Mouse (Mus musculus): ENCODE measurements around the gene Heatr6. TPM values are rescaled to one million over a fixed set of nuclear protein-coding genes. Genes with fewer than 3 reads are reported as not detected.
A peak's percentile ranks its signal among the peaks of the same experiment; 100 is the strongest.

Gene Heatr6
- polyA plus RNA-seq (2015; fragmentation: Nextera tagmentation; extraction: Ambion mirVana), result 19.1 and 19.7 TPM in 2 replicates

DNA sequence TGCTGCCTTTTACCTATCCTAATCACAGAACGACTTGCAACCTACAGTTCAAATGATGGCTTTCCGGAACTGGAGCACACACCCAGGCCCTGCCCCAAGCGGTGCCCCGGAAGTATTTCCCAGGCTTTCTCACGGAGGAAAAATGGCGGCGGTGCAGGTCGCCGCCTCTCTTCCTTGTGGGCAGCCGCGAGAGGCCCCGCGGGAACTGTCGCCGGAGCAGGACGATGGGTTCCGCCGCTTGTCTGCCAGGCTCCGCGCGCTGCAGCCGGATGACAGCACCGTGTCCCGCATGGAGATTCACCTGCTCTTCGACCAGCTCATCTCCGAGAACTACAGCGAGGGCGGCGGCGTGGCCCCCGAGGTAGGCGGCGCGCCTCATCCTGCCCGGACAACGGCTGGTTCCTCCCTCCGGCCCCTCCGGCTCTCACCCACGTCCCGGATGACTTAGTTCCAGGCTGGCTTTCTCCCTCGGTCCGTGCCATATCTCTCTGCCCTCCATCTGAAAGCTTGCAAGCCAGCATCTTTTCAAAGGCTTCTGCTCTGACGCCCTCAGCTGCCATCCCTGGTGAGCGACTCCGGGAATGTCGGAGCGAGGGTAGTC is at the start of gene Heatr6:
Gene Heatr6, plus strand, starts transcription at position 116 of the 601 bp plus-strand sequence.
- under 1% methylated on average over 47 of the region's 47 CpGs for WGBS
- Histone ChIP-seq H3K4me2 (replicated peaks) (peak within 1 kb of the TSS; percentile 69), H3K4me1 (replicated peaks) (peaks cover 4% of the 10 kb centered on the region; the same call in 1 of the 2 replicates), H3K4me3 (replicated peaks) (peak within 1 kb of the TSS; percentile 79), H3K9me3 (no peaks in the 10 kb centered on the region), H3K9ac (peak within 1 kb of the TSS; percentile 80), H3K27me3 (replicated peaks) (0 out of 2 replicates have a peak, but pooled peaks cover 2% of the 10 kb centered on the region), H3K36me3 (peaks cover 10% of the 10 kb centered on the region; the same call in 1 of the 2 replicates), H3K27ac (peak within 1 kb of the TSS; percentile 84)
- ATAC-seq, result peak; percentile 98

DNA sequence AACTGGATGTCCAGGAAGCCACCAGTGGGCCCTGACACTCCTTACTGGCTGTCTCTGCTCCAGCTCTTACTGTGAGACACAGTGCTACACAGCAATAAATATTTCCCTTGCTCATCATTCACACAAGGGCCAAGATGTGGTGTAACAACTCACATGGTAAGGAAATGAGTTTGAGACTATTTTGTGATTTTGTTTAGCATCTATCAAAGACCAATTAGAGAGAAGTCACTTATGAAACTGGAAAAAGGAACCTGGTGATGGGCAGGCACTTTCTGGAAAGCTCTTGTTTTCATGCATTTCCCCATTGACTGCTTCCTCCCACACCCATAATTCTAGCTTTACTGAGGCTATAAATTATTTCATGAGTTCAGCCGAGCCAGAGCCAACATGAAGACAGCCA is 49.8 kb upstream of the Heatr6 start, which contains the start of gene Wfdc17:
Gene Wfdc17, plus strand, starts transcription at position 287 of the 400 bp plus-strand sequence.
- WGBS, result 24% methylated on average over 1 of the region's 1 CpGs
- Histone ChIP-seq H3K36me3 (no peaks in the 10 kb centered on the region), H3K4me2 (replicated peaks) (no peak within 1 kb of the TSS), H3K4me3 (replicated peaks) (no peak within 1 kb of the TSS), H3K9me3 (no peaks in the 10 kb centered on the region), H3K9ac (no peak within 1 kb of the TSS), H3K4me1 (replicated peaks) (no peaks in the 10 kb centered on the region), H3K27ac (no peak within 1 kb of the TSS), H3K27me3 (replicated peaks) (no peaks in the 10 kb centered on the region)
- ATAC-seq, result no peak

DNA sequence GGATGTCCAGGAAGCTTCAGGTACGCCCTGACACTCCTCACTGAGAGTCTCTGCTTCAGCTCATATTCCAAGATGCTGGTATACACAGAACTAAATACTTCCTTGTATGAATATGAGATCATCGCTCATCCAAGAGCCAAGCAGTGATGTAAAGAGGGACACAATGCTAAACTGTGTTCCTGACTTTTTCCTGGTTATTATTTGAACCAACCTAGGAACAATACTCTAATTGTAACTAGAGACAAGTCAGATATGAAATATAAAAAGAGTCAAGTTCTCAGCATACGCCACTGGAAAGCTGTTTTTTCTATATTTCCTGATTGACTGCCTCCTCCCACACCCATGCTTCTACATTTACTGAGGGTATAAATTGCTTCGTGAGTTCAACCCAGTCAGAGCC is 44.8 kb upstream of the Heatr6 start, which contains the start of gene Wfdc18:
Gene Wfdc18, plus strand, starts transcription at position 301 of the 400 bp plus-strand sequence.
- no peak within 1 kb of the TSS for H3K27ac ChIP-seq
- no peaks in the 10 kb centered on the region for H3K36me3 ChIP-seq
- no peak for ATAC-seq
- no peaks in the 10 kb centered on the region for H3K27me3 ChIP-seq (replicated peaks)
- H3K9me3 ChIP-seq, result no peaks in the 10 kb centered on the region
- no peak within 1 kb of the TSS for H3K4me2 ChIP-seq (replicated peaks)
- WGBS, result 71% methylated on average over 4 of the region's 4 CpGs
- H3K9ac ChIP-seq, result no peak within 1 kb of the TSS
- H3K4me1 ChIP-seq (replicated peaks), result no peaks in the 10 kb centered on the region
- no peak within 1 kb of the TSS for H3K4me3 ChIP-seq (replicated peaks)

DNA sequence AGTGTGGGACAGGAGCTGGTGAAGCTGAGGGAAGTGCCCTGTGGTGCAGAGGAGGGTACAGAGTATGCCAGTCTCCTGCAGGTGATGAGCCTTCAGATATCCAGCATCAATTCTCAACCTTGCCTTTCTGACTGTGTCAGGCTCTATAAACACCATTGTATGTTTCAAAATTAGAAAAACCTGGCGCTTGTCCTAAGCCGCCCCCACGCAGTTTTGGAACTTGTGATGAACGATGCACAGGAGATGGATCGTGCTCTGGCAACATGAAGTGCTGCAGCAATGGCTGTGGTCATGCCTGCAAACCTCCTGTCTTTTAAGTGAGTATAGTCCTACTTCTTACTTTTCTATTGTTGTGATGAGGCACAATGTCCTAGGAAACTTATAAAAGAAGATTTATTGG is 43.8 kb upstream of the Heatr6 start:
- no peaks in the 10 kb centered on the region for H3K36me3 ChIP-seq
- no peak overlapping the region for H3K9ac ChIP-seq
- no peaks in the 10 kb centered on the region for H3K27me3 ChIP-seq (replicated peaks)
- no peak overlapping the region for H3K4me2 ChIP-seq (replicated peaks)
- H3K9me3 ChIP-seq, result no peaks in the 10 kb centered on the region
- 93% methylated on average over 5 of the region's 5 CpGs for WGBS
- ATAC-seq, result no peak
- H3K4me3 ChIP-seq (replicated peaks), result no peak overlapping the region
- no peak overlapping the region for H3K27ac ChIP-seq
- no peaks in the 10 kb centered on the region for H3K4me1 ChIP-seq (replicated peaks)

DNA sequence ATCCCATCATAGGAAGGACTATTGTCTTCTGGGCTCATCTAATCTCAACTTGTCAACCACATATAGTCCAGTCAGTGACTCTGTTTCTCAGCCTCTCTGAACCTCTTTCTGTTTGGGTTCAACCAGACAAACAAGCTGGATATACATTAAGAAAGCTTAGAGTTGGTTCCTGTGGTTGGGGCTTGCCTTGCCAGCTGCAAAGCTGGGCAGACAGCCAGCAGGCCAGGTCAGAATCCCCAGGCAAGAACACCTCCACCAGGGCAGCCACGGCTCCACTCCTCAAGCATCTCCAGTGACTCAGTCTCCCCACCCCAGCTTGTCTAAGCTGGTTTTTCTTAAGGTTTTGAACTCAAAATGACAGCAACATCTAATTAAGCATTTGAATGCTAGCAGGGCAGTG is 40.8 kb upstream of the Heatr6 start:
- H3K4me3 ChIP-seq (replicated peaks), result no peak overlapping the region
- H3K4me2 ChIP-seq (replicated peaks), result no peak overlapping the region
- no peak overlapping the region for H3K27ac ChIP-seq
- ATAC-seq, result no peak
- H3K36me3 ChIP-seq, result no peaks in the 10 kb centered on the region
- H3K4me1 ChIP-seq (replicated peaks), result no peaks in the 10 kb centered on the region
- 79% methylated on average over 1 of the region's 1 CpGs for WGBS
- H3K9ac ChIP-seq, result no peak overlapping the region
- no peaks in the 10 kb centered on the region for H3K9me3 ChIP-seq
- H3K27me3 ChIP-seq (replicated peaks), result no peaks in the 10 kb centered on the region

DNA sequence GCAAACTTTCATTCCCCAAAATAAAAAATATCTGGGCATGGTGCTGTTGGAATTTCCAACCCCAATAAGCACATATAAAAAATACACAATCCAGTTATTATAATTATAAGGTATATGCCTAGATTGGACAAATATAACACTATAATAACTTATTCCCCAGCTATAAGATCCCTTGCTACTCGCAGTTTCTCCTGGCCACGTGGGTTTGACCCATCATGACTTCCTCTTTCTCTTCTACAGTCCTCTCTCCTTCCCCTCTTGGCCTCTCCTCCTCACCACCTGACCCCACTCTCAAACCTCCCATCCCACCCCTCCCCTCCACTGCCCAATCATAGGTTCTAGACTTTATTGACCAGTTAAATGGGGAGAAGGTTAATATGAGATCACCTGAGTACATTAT is 39.6 kb upstream of the Heatr6 start:
- Histone ChIP-seq H3K36me3 (no peaks in the 10 kb centered on the region), H3K4me2 (replicated peaks) (no peak overlapping the region), H3K9me3 (no peaks in the 10 kb centered on the region), H3K27ac (no peak overlapping the region), H3K9ac (no peak overlapping the region), H3K4me1 (replicated peaks) (no peaks in the 10 kb centered on the region), H3K4me3 (replicated peaks) (no peak overlapping the region), H3K27me3 (replicated peaks) (no peaks in the 10 kb centered on the region)
- no peak for ATAC-seq
- WGBS, result 78% methylated on average over 2 of the region's 2 CpGs

DNA sequence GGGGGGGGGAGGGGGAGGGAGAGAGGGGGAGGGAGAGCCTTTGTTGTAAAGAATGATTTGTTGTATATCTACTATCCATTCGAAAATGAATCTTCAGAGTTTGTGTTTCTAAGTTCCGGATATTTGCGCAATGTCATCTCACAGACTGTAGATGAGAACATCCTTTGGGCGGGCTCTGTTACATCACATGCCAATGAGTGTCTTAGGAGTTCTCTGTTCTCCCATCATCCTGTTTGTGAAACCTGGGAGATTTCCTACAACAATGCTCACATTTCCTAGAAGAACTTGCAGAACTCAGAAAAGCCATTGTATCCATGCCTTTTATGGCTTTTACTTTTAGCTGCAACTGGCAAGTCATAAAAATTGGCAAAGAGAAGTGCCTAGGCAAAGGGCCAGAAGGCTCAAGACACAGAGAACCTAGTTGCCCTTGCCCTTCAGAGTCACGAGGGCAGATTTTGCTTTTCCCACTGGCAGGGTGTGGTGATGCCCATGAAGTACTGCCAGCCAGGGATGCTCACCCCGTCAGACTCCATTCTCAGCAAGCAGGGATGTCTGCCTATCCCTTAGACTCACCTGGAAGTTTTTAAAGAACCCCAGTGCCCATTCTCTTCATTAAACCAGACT is 36.3 kb upstream of the Heatr6 start:
- no peaks in the 10 kb centered on the region for H3K4me1 ChIP-seq (replicated peaks)
- H3K4me3 ChIP-seq (replicated peaks), result no peak overlapping the region
- H3K27me3 ChIP-seq (replicated peaks), result no peaks in the 10 kb centered on the region
- ATAC-seq, result no peak
- H3K36me3 ChIP-seq, result no peaks in the 10 kb centered on the region
- H3K4me2 ChIP-seq (replicated peaks), result no peak overlapping the region
- WGBS, result 84% methylated on average over 6 of the region's 6 CpGs
- H3K9ac ChIP-seq, result no peak overlapping the region
- H3K27ac ChIP-seq, result no peak overlapping the region
- no peaks in the 10 kb centered on the region for H3K9me3 ChIP-seq

DNA sequence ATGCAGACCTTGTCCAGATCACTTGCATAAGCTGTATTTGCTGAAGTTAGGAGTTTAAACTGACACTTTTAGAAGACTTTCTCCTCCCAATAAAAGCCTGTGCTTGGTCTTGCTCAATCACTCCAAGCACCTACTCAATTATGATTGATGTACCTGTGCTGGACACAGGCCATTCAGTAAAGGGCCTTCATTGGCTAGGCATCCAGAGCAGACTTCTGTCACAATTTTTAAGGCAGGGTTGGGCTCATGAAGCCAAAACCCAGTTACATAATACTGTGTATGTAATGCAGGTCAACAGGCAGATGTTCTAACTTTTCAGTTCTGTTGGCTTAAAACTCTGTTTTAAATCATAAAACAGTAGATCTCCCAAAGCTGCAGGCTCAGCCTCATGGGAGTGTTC is 32.7 kb upstream of the Heatr6 start:
- H3K27ac ChIP-seq, result no peak overlapping the region
- H3K27me3 ChIP-seq (replicated peaks), result no peaks in the 10 kb centered on the region
- ATAC-seq, result no peak
- no peak overlapping the region for H3K4me3 ChIP-seq (replicated peaks)
- H3K9me3 ChIP-seq, result no peaks in the 10 kb centered on the region
- H3K4me1 ChIP-seq (replicated peaks), result no peaks in the 10 kb centered on the region
- H3K36me3 ChIP-seq, result no peaks in the 10 kb centered on the region
- no peak overlapping the region for H3K4me2 ChIP-seq (replicated peaks)
- H3K9ac ChIP-seq, result no peak overlapping the region

DNA sequence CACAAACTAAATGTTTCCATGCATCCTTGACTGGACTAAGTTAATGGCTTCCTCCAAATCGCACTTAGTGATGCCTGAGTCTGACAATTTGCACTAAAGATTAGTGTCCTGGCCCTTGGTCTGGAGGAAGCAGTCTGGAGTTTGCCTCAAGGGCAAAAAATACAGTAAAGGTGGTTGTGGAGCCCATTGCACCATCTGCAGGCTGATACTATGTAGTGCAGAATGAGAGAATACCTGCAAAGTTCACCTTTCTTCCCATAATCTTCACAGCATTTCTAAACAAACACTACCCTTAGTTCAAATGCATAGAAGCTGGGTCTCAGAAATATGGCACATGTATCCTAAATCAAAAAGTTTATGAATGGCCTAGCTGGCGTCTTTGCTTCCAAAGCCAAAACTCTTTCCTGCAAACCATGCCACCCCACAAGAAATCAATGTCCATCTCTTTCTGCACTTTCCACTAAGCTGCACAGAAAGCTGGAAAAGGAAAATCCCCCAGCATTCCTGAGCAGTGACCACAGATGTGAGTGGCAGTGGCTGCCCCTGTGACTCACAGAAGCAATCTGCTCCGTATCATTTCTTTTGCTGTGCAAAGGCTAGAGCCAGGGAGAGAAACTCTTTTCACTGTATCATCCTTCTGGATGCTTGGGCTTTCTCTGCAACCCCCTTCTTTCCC is 24.6 kb upstream of the Heatr6 start:
- Histone ChIP-seq H3K9me3 (no peaks in the 10 kb centered on the region), H3K27ac (no peak overlapping the region), H3K4me3 (replicated peaks) (no peak overlapping the region), H3K36me3 (no peaks in the 10 kb centered on the region), H3K27me3 (replicated peaks) (no peaks in the 10 kb centered on the region), H3K4me1 (replicated peaks) (no peaks in the 10 kb centered on the region), H3K9ac (no peak overlapping the region), H3K4me2 (replicated peaks) (no peak overlapping the region)
- WGBS, result 56% methylated on average over 3 of the region's 3 CpGs
- ATAC-seq, result no peak

DNA sequence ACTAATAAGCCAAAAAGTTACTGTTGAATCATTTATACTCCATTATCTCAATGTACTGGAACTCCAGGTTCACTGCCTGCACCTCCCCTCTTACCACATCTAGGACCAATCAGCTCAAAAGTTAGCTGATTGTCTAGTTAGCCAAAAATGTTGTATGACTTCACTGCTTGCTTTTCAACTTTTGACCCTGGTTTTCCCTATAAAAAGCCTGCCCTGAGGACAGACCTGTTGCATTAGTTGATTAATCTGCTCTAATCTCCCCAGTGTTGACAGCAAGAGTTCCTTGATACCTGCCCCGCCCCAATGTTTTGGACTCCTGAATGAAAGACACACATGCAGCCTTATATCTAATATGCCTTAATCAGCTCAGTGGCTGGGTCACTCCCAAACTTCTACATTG is 22.4 kb upstream of the Heatr6 start:
- H3K4me2 ChIP-seq (replicated peaks), result no peak overlapping the region
- 76% methylated on average over 1 of the region's 1 CpGs for WGBS
- no peak overlapping the region for H3K9ac ChIP-seq
- no peaks in the 10 kb centered on the region for H3K27me3 ChIP-seq (replicated peaks)
- H3K36me3 ChIP-seq, result no peaks in the 10 kb centered on the region
- no peak overlapping the region for H3K27ac ChIP-seq
- no peak for ATAC-seq
- H3K4me3 ChIP-seq (replicated peaks), result no peak overlapping the region
- no peaks in the 10 kb centered on the region for H3K9me3 ChIP-seq
- H3K4me1 ChIP-seq (replicated peaks), result no peaks in the 10 kb centered on the region

DNA sequence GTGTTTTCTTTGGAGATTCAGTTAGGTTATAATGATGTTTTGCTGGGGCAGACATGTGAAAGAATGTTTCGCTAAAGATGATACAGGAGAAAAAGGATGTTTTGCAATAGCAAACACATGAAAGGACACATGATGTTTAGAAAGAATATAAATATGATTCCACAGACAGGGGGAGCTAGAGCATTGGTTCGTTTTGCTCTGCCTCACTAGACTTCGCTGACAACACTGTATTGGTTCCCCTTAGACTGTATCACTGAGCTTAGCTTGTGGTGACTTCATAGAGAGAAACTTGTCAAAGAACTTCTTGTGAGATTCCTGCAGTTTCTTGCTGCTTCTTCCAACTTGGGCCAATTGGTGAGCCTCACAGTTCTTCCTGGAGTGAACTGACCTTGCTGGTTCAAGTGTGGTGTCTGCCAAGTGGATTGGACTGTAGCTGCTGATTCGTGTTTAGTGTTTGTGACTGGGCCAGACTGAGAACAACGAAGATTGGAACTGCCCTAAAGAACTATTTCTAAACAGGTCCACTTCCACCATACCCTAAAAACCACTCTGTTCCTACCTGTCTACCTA is 20.3 kb upstream of the Heatr6 start:
- no peaks in the 10 kb centered on the region for H3K9me3 ChIP-seq
- 78% methylated on average over 5 of the region's 5 CpGs for WGBS
- H3K27me3 ChIP-seq (replicated peaks), result no peaks in the 10 kb centered on the region
- H3K4me3 ChIP-seq (replicated peaks), result no peak overlapping the region
- H3K4me1 ChIP-seq (replicated peaks), result no peaks in the 10 kb centered on the region
- no peak overlapping the region for H3K9ac ChIP-seq
- H3K4me2 ChIP-seq (replicated peaks), result no peak overlapping the region
- no peak for ATAC-seq
- H3K27ac ChIP-seq, result no peak overlapping the region
- H3K36me3 ChIP-seq, result no peaks in the 10 kb centered on the region

DNA sequence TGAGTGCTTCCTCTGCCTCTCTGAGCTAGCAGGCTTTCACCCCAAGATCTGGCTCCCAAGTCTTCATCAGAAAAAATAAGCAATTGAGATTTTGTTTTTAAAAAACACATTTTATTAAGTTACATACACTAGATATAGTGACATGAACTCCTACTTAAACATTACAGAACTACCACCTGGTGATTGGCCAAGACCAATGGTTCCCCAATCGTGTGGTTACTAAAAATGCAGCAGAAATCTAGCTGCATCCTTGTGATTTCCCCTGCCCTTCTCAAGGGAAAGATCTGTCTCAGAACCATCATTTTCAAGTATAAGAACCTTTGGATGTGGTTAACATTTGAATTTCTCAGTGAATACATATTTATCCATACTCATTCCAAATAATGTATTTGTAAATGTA is 19.3 kb upstream of the Heatr6 start:
- no peak overlapping the region for H3K4me2 ChIP-seq (replicated peaks)
- H3K4me1 ChIP-seq (replicated peaks), result no peaks in the 10 kb centered on the region
- H3K36me3 ChIP-seq, result no peaks in the 10 kb centered on the region
- ATAC-seq, result no peak
- no peaks in the 10 kb centered on the region for H3K27me3 ChIP-seq (replicated peaks)
- H3K27ac ChIP-seq, result no peak overlapping the region
- H3K9ac ChIP-seq, result no peak overlapping the region
- H3K9me3 ChIP-seq, result no peaks in the 10 kb centered on the region
- WGBS, result 76% methylated on average over 1 of the region's 1 CpGs
- H3K4me3 ChIP-seq (replicated peaks), result no peak overlapping the region
